Mouse (Mus musculus) liver, embryonic 15.5 days (tissue): ENCODE data around the gene Trmt2a. TPM values are rescaled to one million over a fixed set of nuclear protein-coding genes. Genes with fewer than 3 reads are reported as not detected.

Experiments
- ATAC-seq: fragments of 200-750 bp; cut with Nextera tagmentation; 2 replicates; pipeline ENCODE4 v1.8.0; 2017; ENCODE audit warnings: moderate number of reproducible peaks, mild to moderate bottlenecking, moderate library complexity; ENCODE audit not compliant: insufficient read depth
- H3K27ac ChIP-seq: fragments of 300-500 bp; sonication (generic); replicated peaks from 2 replicates; pipeline ENCODE4 v1.5.1; 2015; ENCODE audit warnings: mild to moderate bottlenecking, inconsistent platforms
- H3K27me3 ChIP-seq: fragments of 300-500 bp; sonication (generic); 2 replicates; pipeline ENCODE4 v1.6.1; 2015; ENCODE audit warnings: mild to moderate bottlenecking, inconsistent platforms
- H3K36me3 ChIP-seq: fragments of 300-500 bp; sonication (generic); replicated peaks from 2 replicates; pipeline ENCODE4 v1.6.1; 2015; ENCODE audit warnings: moderate library complexity, mild to moderate bottlenecking, inconsistent platforms
- H3K4me1 ChIP-seq: fragments of 300-500 bp; sonication (generic); replicated peaks from 2 replicates; pipeline ENCODE4 v1.6.1; 2015; ENCODE audit warnings: inconsistent platforms
- H3K4me2 ChIP-seq: fragments of 300-500 bp; sonication (generic); 2 replicates; pipeline ENCODE4 v1.6.1; 2015; ENCODE audit warnings: moderate library complexity, mild to moderate bottlenecking, inconsistent platforms
- H3K4me3 ChIP-seq: fragments of 300-500 bp; sonication (generic); replicated peaks from 2 replicates; pipeline ENCODE4 v1.5.1; 2015; ENCODE audit warnings: mild to moderate bottlenecking, inconsistent platforms
- H3K9ac ChIP-seq: fragments of 300-500 bp; sonication (generic); 2 replicates; pipeline ENCODE4 v1.6.1; 2015; ENCODE audit warnings: moderate library complexity, mild to moderate bottlenecking, inconsistent platforms
- H3K9me3 ChIP-seq: fragments of 300-500 bp; sonication (generic); replicated peaks from 2 replicates; pipeline ENCODE4 v1.6.1; 2016; ENCODE audit warnings: inconsistent platforms
- WGBS: fragments of 180-500 bp; shearing (Covaris S2); methylation state at CpG from one replicate; pipeline ENCODE4 v1.1.7; 2015; ENCODE audit warnings: mixed read lengths; ENCODE audit not compliant: insufficient replicate concordance; 5-methylcytosine and 5-hydroxymethylcytosine counted together
- polyA plus RNA-seq: library from polyadenylated mRNA; unstranded; fragments of >200 nt; fragmentation: Nextera tagmentation; extraction: Ambion mirVana; gene quantifications from 2 replicates; pipeline ENCODE4 v1.2.1, GENCODE M21; 2015

The Trmt2a gene
- polyA plus RNA-seq, 1 experiment from 2014 or later = 51.7 TPM

DNA sequence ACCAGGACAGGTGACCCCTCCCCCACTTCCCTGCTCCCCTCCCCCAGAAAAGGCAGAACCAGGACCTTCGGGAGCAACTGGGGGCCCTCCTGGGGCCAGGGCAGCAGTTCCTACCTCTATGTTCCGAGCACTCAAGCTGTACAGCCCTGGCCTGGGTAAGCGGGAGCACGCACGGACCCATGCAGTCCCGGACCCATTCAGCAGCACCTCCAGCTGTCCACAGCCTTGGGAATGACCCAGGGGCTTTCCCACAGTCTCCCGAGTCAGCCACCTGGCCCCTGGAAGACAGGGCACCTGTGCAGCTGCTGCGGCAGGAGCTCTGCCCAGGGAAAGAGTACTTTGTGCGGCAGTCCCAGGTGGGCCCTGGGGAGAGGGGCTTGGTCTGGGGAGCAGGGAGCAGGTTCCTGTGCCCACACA, 29.9 kb upstream of the Trmt2a start:
- H3K36me3 ChIP-seq = no peaks in the 10 kb centered on the region
- no peaks in the 10 kb centered on the region; the same call in none of the 2 replicates for H3K4me1 ChIP-seq
- H3K4me2 ChIP-seq = no peak overlapping the region
- no peak for ATAC-seq
- no peak overlapping the region for H3K27ac ChIP-seq
- H3K27me3 ChIP-seq = no peaks in the 10 kb centered on the region
- no peaks in the 10 kb centered on the region for H3K9me3 ChIP-seq
- WGBS = 74% methylated on average over 9 of the region's 9 CpGs
- H3K4me3 ChIP-seq = no peak overlapping the region
- no peak overlapping the region for H3K9ac ChIP-seq

DNA sequence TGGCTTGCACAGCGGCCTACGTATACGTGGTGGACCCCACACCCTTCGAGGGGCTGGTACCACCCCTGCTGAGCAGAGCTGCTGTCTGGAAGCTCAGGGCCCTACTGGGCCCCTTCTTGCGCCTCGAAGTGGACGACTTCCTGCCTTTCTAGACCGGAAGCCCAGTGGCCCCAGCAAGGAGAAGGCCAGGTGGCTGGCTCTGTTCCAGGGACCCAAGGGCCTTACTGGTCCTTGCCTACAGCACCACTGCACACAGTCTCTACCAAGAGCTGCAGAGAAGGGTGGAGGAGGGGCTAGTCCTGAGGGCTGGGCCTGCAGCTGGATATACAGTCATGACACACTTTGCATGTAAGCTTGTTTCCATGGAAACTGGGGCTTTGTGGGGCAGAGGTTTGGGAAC, 28.5 kb upstream of the Trmt2a start:
- Histone ChIP-seq H3K9ac (no peak overlapping the region), H3K27ac (no peak overlapping the region), H3K36me3 (no peaks in the 10 kb centered on the region), H3K4me2 (no peak overlapping the region), H3K4me3 (no peak overlapping the region), H3K27me3 (no peaks in the 10 kb centered on the region), H3K4me1 (no peaks in the 10 kb centered on the region; the same call in none of the 2 replicates), H3K9me3 (no peaks in the 10 kb centered on the region)
- 29% methylated on average over 8 of the region's 8 CpGs for WGBS
- ATAC-seq = no peak

DNA sequence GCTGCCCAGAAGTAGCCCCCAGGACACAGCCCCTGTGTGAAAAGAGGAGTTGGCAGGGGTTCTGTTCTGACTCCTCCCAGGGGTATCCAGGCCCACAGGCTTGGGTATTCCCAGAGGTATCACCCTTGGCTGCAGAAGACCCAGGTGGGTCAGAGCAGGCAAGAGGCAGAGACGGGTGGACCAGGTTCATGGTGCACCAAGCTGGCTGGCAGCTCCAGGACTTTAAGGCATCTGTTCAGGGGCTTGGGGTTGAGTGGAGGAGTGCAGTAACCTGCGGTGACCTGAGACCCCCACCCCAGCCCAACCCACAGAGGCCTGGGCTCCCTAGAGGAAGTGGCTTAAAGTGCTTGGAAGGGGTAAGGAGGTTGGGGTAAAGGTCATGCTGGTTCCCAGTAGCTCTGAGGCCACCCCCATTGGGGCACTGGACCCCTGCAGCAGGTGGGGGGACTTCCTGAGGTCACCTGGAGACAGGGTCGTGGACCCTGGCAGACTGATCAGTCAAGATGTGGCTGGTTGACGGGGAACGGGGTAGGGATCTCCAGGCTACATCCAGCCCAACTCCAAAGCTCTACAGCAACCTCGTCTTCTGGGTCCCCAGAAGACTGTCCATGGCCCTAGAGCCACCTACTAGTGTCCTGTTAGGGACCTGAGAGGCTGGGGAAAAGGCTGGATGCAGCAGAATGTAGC, 27.5 kb upstream of the Trmt2a start:
- H3K4me3 ChIP-seq = no peak overlapping the region
- no peak for ATAC-seq
- H3K9me3 ChIP-seq = no peaks in the 10 kb centered on the region
- H3K27ac ChIP-seq = no peak overlapping the region
- no peaks in the 10 kb centered on the region; the same call in none of the 2 replicates for H3K4me1 ChIP-seq
- no peak overlapping the region for H3K9ac ChIP-seq
- H3K4me2 ChIP-seq = no peak overlapping the region
- H3K36me3 ChIP-seq = no peaks in the 10 kb centered on the region
- 68% methylated on average over 6 of the region's 6 CpGs for WGBS
- H3K27me3 ChIP-seq = no peaks in the 10 kb centered on the region

DNA sequence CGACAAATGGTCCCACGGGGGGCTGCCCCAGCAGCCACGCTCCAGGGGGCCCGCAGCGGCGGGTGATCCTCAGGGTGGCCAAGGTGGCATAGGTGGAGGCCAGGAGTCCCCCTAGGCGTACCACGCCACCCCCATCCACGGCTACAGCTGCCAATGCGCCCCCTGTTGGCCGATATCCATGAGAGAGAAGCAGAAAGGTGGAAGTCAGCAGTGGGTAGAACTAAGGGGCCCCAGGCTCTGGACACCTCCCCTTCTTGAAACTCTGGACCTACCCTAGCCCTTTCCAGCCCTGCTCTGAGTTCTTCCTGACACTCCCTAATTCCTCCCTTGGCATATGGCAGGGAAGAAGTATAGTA, 27.0 kb upstream of the Trmt2a start:
- H3K4me1 ChIP-seq = no peaks in the 10 kb centered on the region; the same call in none of the 2 replicates
- no peak overlapping the region for H3K4me2 ChIP-seq
- H3K36me3 ChIP-seq = no peaks in the 10 kb centered on the region
- no peak overlapping the region for H3K9ac ChIP-seq
- no peaks in the 10 kb centered on the region for H3K27me3 ChIP-seq
- WGBS = 61% methylated on average over 11 of the region's 11 CpGs
- H3K4me3 ChIP-seq = no peak overlapping the region
- no peak overlapping the region for H3K27ac ChIP-seq
- H3K9me3 ChIP-seq = no peaks in the 10 kb centered on the region
- ATAC-seq = no peak

DNA sequence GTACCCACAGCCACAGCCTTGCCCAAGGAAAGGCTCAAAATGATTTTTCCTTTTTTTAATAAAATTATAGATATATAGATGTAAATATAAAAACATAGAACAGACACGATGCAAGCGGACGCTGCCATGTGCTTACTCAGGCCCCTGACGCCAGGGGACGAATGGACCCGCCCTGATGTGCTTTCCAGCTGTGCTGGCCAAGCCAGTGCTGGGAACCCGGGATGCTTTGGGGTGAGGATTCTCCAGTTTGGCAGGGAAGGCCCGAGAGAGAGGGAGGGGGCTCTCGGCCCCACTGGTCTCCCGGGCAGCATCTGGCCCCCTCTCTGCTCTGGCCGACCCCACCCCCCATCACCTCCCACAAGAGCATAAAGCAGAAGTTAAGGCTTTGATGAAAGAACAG, 26.3 kb upstream of the Trmt2a start:
- no peak overlapping the region for H3K4me2 ChIP-seq
- H3K4me1 ChIP-seq = no peaks in the 10 kb centered on the region; the same call in none of the 2 replicates
- ATAC-seq = no peak
- no peaks in the 10 kb centered on the region for H3K9me3 ChIP-seq
- H3K4me3 ChIP-seq = no peak overlapping the region
- no peak overlapping the region for H3K27ac ChIP-seq
- WGBS = 68% methylated on average over 11 of the region's 11 CpGs
- no peaks in the 10 kb centered on the region for H3K36me3 ChIP-seq
- H3K27me3 ChIP-seq = no peaks in the 10 kb centered on the region
- H3K9ac ChIP-seq = no peak overlapping the region

DNA sequence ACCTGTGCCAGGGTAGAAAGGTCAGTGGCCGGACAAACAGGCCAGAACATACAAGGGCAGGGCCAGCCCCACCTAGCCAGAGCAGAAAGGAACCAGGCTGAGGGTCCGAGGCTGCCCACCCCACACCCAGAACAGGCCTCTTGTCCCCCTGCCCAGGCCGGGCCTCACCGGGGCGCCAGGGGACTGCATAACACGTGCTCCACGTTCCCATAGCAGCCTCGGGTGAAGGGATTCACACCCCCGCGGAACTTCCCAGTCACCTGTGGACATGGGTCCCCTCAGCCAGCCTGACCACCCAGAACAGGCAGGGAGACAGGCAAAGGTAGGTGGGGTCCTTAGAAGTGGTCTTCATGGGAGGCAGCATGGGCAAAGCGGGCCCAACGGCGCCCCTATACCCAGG, 21.3 kb upstream of the Trmt2a start:
- Histone ChIP-seq H3K36me3 (no peaks in the 10 kb centered on the region), H3K9ac (no peak overlapping the region)
- WGBS = 76% methylated on average over 13 of the region's 13 CpGs

DNA sequence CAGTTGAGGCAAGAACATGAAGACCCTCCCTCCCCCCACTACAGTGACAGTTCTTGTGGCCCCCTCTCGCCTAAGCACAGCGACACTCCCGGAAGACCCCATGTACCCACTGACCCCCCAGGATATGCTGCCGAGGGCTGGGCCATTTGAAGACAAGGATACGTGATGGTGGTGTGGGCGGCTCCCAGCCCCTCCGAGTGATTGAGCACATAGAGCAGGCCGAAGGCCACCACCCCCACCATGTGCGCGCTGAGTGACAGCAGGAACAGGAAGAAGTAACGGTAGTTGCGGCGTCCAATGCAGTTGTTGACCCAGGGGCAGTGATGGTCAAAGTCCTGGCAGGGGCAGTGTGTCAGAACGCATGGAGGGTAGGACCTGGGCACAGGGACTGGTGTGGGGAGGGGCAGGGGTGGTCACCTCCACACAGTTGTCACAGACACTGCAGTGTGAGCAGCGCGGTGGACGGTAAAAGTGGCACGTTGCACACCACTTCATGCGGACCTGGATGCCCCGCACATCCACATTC, 20.5 kb upstream of the Trmt2a start:
- Histone ChIP-seq H3K4me2 (no peak overlapping the region), H3K27me3 (peaks cover under 1% of the 10 kb centered on the region; the same call in 1 of the 2 replicates), H3K4me1 (peaks cover 8% of the 10 kb centered on the region; the same call in 1 of the 2 replicates), H3K27ac (no peak overlapping the region), H3K9ac (no peak overlapping the region), H3K36me3 (no peaks in the 10 kb centered on the region), H3K9me3 (no peaks in the 10 kb centered on the region), H3K4me3 (no peak overlapping the region)
- ATAC-seq = peak; percentile 11; the same call in 1 of the 2 replicates
- WGBS = 73% methylated on average over 20 of the region's 20 CpGs

More for the DNA sequence above, 21.3 kb upstream of the Trmt2a start:
- H3K27me3 ChIP-seq = no peaks in the 10 kb centered on the region
- H3K4me1 ChIP-seq = peaks cover 8% of the 10 kb centered on the region; the same call in 1 of the 2 replicates
- H3K4me3 ChIP-seq = no peak overlapping the region
- H3K27ac ChIP-seq = no peak overlapping the region
- no peaks in the 10 kb centered on the region for H3K9me3 ChIP-seq
- no peak overlapping the region for H3K4me2 ChIP-seq
- ATAC-seq = no peak

DNA sequence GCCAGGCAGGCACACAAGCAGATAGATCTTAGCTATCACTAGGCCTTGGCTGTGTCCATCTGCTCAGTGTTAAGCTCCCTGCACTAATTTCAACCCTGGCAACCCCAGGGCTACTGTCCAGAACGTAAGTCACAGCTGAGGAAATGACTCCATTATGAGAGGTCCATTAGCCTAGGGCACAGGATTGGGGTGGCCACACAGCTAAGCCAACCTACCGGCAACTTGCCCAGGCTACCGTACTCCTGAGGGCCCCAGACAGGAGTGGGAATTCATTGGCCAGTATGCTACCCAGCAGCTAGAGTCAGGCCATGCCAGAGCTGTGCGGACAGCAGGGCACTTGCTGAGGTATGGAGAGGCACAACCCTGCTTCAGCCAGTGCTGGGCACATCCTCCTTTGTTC, 19.6 kb upstream of the Trmt2a start:
- H3K36me3 ChIP-seq = no peaks in the 10 kb centered on the region
- H3K4me2 ChIP-seq = no peak overlapping the region
- H3K27ac ChIP-seq = no peak overlapping the region
- peaks cover 9% of the 10 kb centered on the region for H3K27me3 ChIP-seq
- no peak overlapping the region for H3K4me3 ChIP-seq
- WGBS = 74% methylated on average over 4 of the region's 4 CpGs
- no peak overlapping the region for H3K9ac ChIP-seq
- peaks cover 9% of the 10 kb centered on the region; the same call in 1 of the 2 replicates for H3K4me1 ChIP-seq
- no peak for ATAC-seq
- no peaks in the 10 kb centered on the region for H3K9me3 ChIP-seq

DNA sequence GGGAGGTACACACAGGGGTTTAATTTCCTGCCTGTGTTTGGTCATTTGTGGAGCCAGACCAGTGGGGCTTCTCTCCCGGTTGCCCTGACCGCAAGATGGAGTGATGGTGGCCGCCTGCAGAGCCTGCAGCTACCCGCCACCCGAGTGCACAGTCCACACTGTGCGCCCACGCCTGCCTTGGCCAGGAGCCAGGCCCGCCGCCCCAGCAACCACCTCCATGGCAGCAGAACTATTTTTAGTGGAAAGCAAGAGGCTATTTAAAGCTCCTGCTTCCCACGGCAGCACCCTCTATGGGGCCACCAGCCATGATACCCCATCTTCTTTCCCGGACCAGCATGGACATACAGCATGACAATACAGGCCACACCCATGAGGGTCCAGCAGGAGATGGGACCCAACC, 18.9 kb upstream of the Trmt2a start:
- no peaks in the 10 kb centered on the region for H3K9me3 ChIP-seq
- peaks cover 14% of the 10 kb centered on the region; the same call in 1 of the 2 replicates for H3K4me1 ChIP-seq
- no peak overlapping the region for H3K27ac ChIP-seq
- ATAC-seq = no peak
- peaks cover 17% of the 10 kb centered on the region for H3K27me3 ChIP-seq
- H3K4me3 ChIP-seq = no peak overlapping the region
- WGBS = 63% methylated on average over 11 of the region's 11 CpGs
- no peak overlapping the region for H3K4me2 ChIP-seq
- H3K9ac ChIP-seq = no peak overlapping the region
- no peaks in the 10 kb centered on the region for H3K36me3 ChIP-seq

DNA sequence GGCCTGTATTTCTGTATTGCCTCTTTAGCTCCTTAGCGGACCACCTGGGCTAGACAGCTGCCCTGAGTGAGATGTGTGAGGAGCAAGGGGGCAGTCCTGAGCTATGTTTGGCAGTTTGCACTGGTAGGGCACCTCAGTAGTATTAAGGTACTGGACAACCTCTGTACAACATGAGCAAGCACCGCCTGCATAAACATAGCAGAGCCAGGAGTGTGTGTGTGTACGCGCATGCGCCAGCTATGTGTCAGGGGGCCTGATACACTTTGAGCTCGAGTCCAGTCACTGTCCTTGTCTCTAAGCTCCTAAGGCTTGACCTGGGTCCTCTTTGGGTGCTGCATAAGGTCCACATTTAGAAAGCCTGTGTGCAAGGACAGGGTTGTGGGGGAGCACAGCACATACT, 17.9 kb upstream of the Trmt2a start:
- Histone ChIP-seq H3K36me3 (no peaks in the 10 kb centered on the region), H3K27me3 (peaks cover 27% of the 10 kb centered on the region), H3K4me2 (no peak overlapping the region), H3K4me3 (no peak overlapping the region), H3K27ac (no peak overlapping the region), H3K9ac (no peak overlapping the region), H3K4me1 (peaks cover 24% of the 10 kb centered on the region; the same call in 1 of the 2 replicates), H3K9me3 (no peaks in the 10 kb centered on the region)
- no peak for ATAC-seq
- 73% methylated on average over 6 of the region's 6 CpGs for WGBS

DNA sequence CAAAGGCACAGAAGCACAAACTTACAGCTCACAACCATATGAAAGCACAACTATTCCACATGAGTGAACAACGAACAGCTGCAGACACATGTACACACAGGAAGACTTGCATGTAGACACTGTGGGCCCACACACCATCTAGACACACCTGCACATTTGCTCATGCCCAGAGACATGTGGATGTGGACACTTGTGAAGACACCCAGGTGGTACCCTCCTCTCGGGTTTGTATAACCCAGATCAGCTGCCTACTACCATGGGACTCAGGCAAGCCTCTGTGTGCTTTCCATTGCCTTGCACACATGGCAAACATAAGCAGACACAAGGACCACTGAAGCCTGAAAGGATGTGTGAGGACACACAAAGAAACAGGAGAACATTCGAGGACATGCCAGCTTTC, 17.4 kb upstream of the Trmt2a start:
- Histone ChIP-seq H3K4me2 (no peak overlapping the region), H3K9ac (no peak overlapping the region), H3K4me1 (peaks cover 28% of the 10 kb centered on the region), H3K9me3 (no peaks in the 10 kb centered on the region), H3K36me3 (no peaks in the 10 kb centered on the region), H3K4me3 (no peak overlapping the region), H3K27ac (no peak overlapping the region), H3K27me3 (peaks cover 31% of the 10 kb centered on the region)
- no peak for ATAC-seq
- 48% methylated on average over 3 of the region's 3 CpGs for WGBS
